Mouse (Mus musculus) frontal cortex, adult (tissue): Measurements from ENCODE around the gene Bicra.

Source experiments
- ATAC-seq: cut with Nextera tagmentation; 2 replicates; pipeline ENCODE4 v1.9.2; 2017; ENCODE audit warnings: mild to moderate bottlenecking, moderate library complexity, mixed read lengths; ENCODE audit not compliant: low TSS enrichment

The Bicra gene

DNA sequence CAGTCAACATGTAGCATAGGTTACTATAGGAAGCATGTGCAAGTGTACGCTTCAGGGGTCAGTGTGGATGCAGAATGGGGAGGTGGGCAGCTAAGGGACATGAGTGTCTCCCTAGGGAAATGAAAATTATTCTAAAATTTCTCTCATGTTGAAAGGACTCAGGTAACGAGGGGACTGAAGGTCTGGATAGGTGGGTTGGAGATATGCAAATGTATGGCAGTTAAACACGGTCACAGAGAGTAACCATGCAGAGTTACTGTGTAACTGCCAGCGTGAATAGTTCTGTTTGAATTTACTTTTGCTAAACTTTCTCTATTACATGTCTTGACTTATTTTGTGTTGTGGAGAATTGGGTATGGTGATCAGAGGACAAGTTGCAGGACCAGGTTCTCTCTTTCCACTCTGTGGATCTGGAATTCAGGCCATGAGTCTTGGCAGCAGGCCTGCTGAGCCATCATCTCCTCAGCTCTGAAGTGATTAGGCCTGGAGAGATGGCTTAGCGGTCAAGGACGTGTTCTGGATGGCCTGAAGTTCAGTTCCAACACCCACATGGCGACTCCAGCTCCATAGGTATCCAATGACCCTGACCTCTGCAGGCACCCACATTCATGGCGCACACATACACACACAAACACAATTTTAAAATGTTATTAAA, 33.1 kb downstream of the Bicra start:
- no peak for ATAC-seq

- ATAC-seq, result no peak
Measured at GRCm38 (mm10) chr7:16013722-16014275, 33.9 kb downstream of the Bicra start.

- ATAC-seq, result no peak
Measured at GRCm38 (mm10) chr7:16012576-16013263, 35.0 kb downstream of the Bicra start.

GRCm38 (mm10) chr7:16011418-16012085, 36.2 kb downstream of the Bicra start:
- ATAC-seq, result no peak

GRCm38 (mm10) chr7:16010649-16011048, 37.1 kb downstream of the Bicra start:
- ATAC-seq, result no peak

DNA sequence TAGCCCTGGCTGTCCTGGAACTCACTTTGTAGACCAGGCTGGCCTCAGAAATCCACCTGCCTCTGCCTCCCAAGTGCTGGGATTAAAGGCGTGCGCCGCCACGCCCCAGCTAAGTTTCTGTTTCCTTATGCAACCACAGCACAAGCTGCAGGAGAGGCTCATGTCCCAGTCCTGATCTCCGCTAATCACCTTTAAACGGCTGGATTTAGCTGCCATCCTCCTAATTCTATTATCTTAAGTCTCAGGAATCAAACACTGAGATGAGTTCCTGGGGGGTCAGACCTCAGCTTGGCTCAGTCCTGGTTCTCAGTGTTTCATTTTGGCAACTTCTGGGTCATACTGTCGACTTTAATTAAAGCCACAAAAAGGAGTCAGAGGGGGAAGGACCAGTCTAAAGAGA, 38.1 kb downstream of the Bicra start:
- no peak for ATAC-seq

DNA sequence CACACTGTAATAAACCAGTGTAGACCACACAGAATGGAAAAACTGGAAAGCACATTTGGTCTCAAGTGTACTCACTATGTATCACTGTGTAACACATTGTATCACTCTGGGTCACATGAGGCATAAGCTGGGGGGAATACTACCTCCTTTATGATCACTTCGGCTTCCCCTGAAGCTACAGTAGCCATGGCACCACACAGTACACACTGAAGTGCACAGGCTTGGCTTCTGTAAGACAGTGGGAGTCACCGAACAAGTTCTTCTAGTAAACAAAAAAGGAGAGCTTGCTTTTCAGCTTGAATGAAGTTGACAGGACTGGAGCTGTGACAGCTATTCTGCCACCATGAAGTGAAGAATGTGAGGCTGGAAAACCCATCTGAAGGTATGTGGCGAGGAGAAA, 42.7 kb downstream of the Bicra start:
- ATAC-seq, result no peak

DNA sequence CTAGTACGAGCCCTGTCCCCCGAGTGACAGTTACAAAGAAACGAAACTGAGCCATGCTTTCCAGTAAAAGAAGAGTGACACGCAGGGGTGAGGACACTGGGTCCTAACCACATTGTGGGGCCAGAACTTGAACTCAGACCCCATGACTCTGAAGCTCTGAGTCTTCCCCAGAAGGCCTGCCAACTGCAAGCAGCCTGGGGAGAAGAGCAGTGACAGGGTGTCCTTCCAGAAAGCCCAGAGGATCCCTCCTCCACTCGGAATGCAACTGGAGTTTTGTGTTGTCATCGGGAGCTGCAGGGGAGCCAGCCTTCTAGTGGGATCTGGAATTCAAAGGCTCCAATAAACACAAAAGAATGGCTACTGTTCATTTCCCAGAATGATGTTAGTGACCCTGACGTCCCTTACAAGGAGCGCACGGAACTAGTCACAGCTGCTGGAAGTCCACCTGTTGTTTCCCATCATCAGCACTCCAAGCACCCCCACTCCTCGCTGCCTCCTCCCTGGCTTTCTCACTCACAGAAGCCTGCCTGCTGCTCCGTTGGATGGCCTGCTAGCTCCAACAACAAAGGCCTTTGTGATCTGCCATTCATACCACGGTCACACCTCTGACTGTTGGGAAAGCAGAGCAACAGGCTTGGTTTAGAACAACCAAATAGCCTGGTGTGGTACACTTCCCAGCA, 43.4 kb downstream of the Bicra start:
- 0 out of 2 replicates have a peak, but pooled peaks have one; percentile 31 for ATAC-seq

DNA sequence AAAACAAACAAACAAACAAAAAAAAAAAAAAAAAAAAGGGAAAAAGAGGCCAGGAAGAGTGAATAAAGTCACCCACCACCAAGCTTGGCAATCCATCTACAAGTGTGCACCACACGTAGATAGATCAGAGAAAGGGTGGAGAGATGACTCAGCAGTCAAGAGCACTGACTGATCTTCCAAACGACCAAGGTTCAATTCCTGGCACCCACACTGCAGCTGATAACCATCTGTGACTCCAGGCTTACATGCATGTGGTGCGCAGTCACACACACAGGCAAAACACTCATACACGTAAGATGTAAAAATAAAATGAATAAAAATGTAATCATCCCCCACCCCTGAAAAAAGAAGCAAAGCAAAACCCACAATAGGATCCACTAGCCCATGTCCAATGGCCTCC, 44.7 kb downstream of the Bicra start:
- ATAC-seq, result no peak

DNA sequence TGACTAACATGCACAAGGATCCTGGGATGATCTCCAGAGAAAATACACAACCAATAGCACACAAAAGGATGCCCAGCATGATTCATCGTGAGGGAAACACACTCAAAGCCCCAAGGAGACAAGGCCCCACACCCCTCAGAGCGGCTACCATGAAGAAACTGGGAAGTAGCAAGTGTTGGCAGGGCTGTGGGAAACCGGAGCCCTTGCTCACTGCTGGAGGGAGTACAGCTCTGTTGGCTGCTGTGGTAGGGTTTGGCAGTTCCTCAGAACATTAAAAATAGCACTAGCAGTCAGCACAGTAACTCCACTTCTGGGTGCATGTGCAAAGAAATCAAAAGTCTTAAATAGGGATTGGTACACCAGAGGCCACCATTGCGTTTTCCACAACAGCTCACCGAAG, 45.5 kb downstream of the Bicra start:
- peak; percentile 97 for ATAC-seq

GRCm38 (mm10) chr7:16001691-16002090, 46.0 kb downstream of the Bicra start:
- ATAC-seq, result no peak

GRCm38 (mm10) chr7:15993789-15994188, 53.9 kb downstream of the Bicra start:
- no peak for ATAC-seq

- ATAC-seq, result no peak
Measured at GRCm38 (mm10) chr7:15993152-15993551, 54.6 kb downstream of the Bicra start.

- ATAC-seq, result no peak
Measured at GRCm38 (mm10) chr7:15991764-15992163, 56.0 kb downstream of the Bicra start.

DNA sequence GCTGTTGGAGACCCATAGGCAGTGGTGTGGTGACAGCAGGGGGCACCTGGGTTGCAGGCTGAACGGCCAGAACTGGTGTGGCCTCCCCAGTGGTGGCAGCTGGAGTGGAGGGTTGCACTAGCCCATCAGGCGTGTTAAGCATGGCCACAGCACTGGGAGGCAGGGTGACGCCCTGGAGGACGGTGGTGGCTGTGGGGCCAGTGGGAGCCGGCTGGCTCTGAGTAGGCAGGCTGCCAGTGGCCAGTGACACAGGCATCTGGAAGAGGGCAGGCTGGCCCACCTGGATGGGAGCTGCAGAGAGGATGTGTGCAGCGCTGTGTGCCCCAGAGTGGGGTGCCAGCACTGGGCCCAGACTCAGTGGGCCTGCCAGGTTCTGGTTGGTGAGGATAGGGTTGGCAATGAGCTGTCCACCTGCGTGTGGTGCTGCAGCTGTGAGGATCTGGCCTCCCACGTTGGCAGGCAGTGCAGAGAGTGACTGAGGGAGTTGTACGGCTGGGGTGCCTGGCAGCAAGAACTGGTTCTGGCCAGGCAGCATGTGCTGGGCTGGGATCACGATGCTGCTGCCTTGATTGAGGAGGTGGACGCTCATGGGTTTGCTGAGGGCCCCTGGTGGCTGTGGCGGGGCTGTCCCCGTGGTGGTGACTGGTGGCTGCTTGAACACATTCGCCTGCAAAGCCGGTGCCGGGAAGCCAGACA, 59.9 kb downstream of the Bicra start:
- ATAC-seq, result peak; percentile 82; the same call in 1 of the 2 replicates

DNA sequence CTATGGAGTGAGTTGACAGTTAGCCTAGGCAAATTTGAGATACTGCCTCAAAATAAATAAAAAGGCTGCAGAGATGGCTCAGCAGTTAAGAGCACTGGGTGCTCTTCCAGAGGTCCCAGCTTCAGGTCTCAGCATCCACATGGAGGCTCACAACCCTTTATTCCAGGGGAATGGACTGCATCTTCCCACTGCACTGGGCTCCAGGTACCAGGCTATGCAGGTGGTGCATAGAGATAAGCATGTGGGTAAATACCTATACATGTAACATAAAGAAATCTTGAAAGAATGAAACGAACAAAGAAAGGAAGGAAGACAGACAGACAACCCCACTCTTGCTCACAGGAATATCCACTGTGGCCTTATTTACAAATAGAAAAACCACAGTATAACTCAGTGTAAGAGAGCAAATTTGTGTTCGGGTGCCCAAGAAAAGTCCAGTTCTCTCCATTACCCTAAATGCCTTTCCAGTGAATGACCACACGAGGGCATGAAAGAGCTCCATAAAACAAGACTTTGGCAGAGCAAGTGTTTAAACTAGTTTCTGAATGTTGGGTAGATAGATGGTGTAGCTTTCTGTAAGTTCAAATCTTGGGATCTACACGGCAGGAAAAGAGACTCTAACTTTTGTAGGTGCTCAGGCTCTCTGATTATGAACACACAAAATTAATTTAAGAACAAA, 64.9 kb downstream of the Bicra start:
- no peak for ATAC-seq

DNA sequence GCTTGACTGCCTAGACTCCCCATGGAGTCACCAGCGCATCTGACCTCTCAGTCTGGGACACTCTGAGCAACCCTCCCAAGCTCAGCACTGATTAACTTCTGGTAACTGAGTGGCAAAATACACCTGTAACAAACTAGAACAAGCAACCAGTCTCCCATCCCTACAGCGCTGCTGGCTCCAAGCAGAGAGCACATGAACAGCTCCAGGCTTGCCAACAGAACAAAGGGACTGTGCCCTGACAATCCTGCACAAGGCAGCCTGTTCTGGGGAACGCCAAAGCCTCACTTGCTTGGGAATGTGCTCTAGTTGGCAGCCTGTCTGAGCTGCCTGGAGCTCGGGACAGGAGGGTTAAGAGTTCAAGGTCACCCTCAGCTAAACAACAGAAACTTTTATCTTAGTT, 66.2 kb downstream of the Bicra start:
- 0 out of 2 replicates have a peak, but pooled peaks have one; percentile 25 for ATAC-seq

DNA sequence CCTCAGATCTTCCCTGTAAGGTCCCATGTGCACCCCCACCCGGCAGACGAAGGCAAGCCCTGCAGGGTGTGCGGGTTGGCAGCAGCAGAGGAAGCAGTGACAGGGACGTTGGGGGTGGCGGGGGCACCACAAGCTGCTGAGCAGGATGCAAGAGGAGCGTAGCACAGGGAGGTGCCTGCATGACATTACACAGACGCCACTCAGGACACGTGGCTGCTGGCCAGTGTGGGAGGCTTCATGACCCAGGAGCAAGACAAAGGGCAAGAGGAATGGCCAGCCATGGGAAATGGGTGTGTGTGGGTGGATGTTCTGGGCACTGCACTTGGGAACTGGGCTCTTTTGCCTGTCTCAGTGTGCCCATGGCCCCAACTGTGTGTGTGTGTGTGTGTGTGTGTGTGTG, 67.5 kb downstream of the Bicra start:
- ATAC-seq, result peak; percentile 66; the same call in 1 of the 2 replicates

- peak; percentile 42; the same call in 1 of the 2 replicates for ATAC-seq
Measured at GRCm38 (mm10) chr7:15975904-15976303, 71.8 kb downstream of the Bicra start.

DNA sequence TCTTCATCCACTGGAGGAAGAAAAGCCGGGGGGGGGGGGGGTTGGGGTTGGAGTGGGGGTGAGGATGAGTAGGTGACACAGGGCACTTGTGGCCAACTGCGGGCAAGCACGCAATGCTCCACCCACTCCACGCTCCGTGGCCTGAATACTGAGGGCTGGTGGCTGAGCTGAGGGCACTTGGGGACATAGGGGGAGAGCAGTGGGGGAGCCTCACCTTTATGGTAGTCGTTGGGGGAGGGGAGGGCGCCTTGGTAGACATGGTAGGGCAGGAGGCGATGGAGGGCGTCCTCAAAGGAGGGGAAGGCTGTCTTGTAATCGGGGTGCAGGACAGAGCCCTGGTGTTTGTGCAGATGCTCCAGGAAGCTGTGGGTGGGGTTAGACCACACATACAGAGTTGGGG, 72.3 kb downstream of the Bicra start:
- no peak for ATAC-seq

DNA sequence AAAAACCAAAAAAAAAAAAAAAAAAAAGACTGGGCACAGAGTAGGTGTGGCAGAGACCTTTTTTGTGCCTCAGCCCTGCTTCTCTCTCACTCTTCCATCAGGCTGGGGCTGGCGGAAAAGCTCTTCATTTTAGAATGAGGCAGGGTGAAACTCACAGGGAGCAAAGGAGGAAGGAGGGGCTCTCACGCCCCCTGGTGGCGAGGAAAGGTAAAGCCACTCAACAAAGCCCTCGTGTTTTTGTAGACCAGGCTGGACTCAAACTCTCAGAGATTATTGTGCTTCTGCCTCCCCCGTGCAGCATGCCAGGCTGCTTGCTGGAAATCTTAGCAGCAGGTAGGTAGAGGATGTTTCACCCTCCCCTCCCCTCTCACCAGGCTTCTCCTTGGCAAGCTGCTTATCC, 73.0 kb downstream of the Bicra start:
- ATAC-seq, result peak; percentile 46; the same call in 1 of the 2 replicates
